Mouse (Mus musculus) small intestine, adult 2 months (tissue): Measurements from ENCODE around the gene Vps51. TPM values are rescaled to one million over a fixed set of nuclear protein-coding genes. Genes with fewer than 3 reads are reported as not detected.
A peak's percentile ranks its signal among the peaks of the same experiment; 100 is the strongest.
"Not testable (repeated sequence)": the region's sequence is repeated elsewhere in the genome, so short reads cannot be mapped to it uniquely, and the experiment has no call there.

Experiments
- H3K27ac ChIP-seq: fragments of 200-500 bp; 2 replicates; pipeline ENCODE4 v1.5.1; 2012; ENCODE audit warnings: low read depth, low read length, control low read depth, inconsistent platforms; ENCODE audit not compliant: insufficient read depth
- H3K27me3 ChIP-seq: fragments of 200-500 bp; 2 replicates; pipeline ENCODE4 v1.6.1; 2012; ENCODE audit warnings: mild to moderate bottlenecking, moderate library complexity, low read length, inconsistent platforms; ENCODE audit not compliant: control insufficient read depth, insufficient read depth
- H3K36me3 ChIP-seq: fragments of 200-500 bp; 2 replicates; pipeline ENCODE4 v1.6.1; 2012; ENCODE audit warnings: mild to moderate bottlenecking, low read length, control low read depth, inconsistent platforms; ENCODE audit not compliant: control insufficient read depth, insufficient read depth
- H3K4me1 ChIP-seq: fragments of 200-500 bp; 2 replicates; pipeline ENCODE4 v1.6.1; 2012; ENCODE audit warnings: low read length, inconsistent platforms, mixed read lengths; ENCODE audit not compliant: control insufficient read depth, insufficient read depth, insufficient read length
- H3K4me3 ChIP-seq: fragments of 200-500 bp; 2 replicates; pipeline ENCODE4 v1.5.1; 2012; ENCODE audit warnings: low read depth, mild to moderate bottlenecking, control low read depth, inconsistent platforms, low read length, moderate library complexity
- CTCF ChIP-seq: fragments of 200-500 bp; IDR thresholded peaks from 2 replicates; pipeline ENCODE4 v1.5.1; 2012; ENCODE audit warnings: low read depth, mild to moderate bottlenecking, control low read depth, inconsistent platforms, low read length, moderate library complexity, mixed read lengths; ENCODE audit not compliant: insufficient replicate concordance, insufficient read length; ENCODE audit errors: extremely low read depth
- POLR2A ChIP-seq: fragments of 200-500 bp; IDR thresholded peaks from 2 replicates; pipeline ENCODE4 v1.6.1; 2012; ENCODE audit warnings: low read depth, mild to moderate bottlenecking, control low read depth, inconsistent platforms, low read length, moderate library complexity
- WGBS: fragments of 180-500 bp; shearing (Covaris S2); methylation state at CpG from one replicate; pipeline ENCODE4 v1.1.7; 2018; 5-methylcytosine and 5-hydroxymethylcytosine counted together
- polyA plus RNA-seq: library from polyadenylated mRNA; depleted of rRNA; stranded (reverse); fragments of >200 nt; gene quantifications from 2 replicates; pipeline ENCODE4 v1.2.3, GENCODE M21; 2012

The Vps51 gene
- polyA plus RNA-seq, 1 experiment: 84.2 TPM

- TF ChIP-seq CTCF: no peak
- no peak for TF ChIP-seq POLR2A
- Histone ChIP-seq H3K36me3 (peaks cover 47% of the 10 kb centered on the region), H3K27me3 (no peaks in the 10 kb centered on the region), H3K4me1 (peaks cover 7% of the 10 kb centered on the region), H3K27ac (peak overlapping the region; percentile 38), H3K4me3 (peak overlapping the region; percentile 73)
- 68% methylated on average over 8 of the region's 8 CpGs for WGBS
Observed at GRCm38 (mm10) chr19:6047899-6048166, 29.2 kb downstream of the Vps51 start.

GRCm38 (mm10) chr19:6047154-6047898 is 29.7 kb downstream of the Vps51 start:
- H3K4me1 ChIP-seq: peaks cover 7% of the 10 kb centered on the region
- under 1% methylated on average over 44 of the region's 44 CpGs for WGBS

GRCm38 (mm10) chr19:6046294-6047153 is 30.5 kb downstream of the Vps51 start, which contains the start of gene Syvn1:
TSS of gene Syvn1 (plus strand) at chr19:6046576.
- Histone ChIP-seq H3K27me3 (no peaks in the 10 kb centered on the region), H3K4me3 (peak within 1 kb of the TSS; percentile 73), H3K27ac (peak within 1 kb of the TSS; percentile 99), H3K4me1 (peaks cover 7% of the 10 kb centered on the region), H3K36me3 (peaks cover 34% of the 10 kb centered on the region)
- TF ChIP-seq POLR2A: peak; percentile 59; the same call in 1 of the 2 replicates
- no peak for TF ChIP-seq CTCF
- under 1% methylated on average over 65 of the region's 65 CpGs for WGBS

More at GRCm38 (mm10) chr19:6047154-6047898, 29.7 kb downstream of the Vps51 start:
- H3K27me3 ChIP-seq: no peaks in the 10 kb centered on the region
- H3K27ac ChIP-seq: peak overlapping the region; percentile 98
- TF ChIP-seq POLR2A: no peak
- no peak for TF ChIP-seq CTCF
- H3K4me3 ChIP-seq: peak overlapping the region; percentile 73
- peaks cover 42% of the 10 kb centered on the region for H3K36me3 ChIP-seq

- peaks cover 7% of the 10 kb centered on the region for H3K4me1 ChIP-seq
- WGBS: 8% methylated on average over 20 of the region's 20 CpGs
- no peaks in the 10 kb centered on the region for H3K27me3 ChIP-seq
- peak overlapping the region; percentile 99 for H3K27ac ChIP-seq
- TF ChIP-seq CTCF (no peak), POLR2A (no peak)
- H3K4me3 ChIP-seq: peak overlapping the region; percentile 73
- peaks cover 25% of the 10 kb centered on the region for H3K36me3 ChIP-seq
Observed at GRCm38 (mm10) chr19:6045366-6046293, 31.4 kb downstream of the Vps51 start.

GRCm38 (mm10) chr19:6044102-6044501 is 32.9 kb downstream of the Vps51 start:
- not testable (repeated sequence) for H3K27ac ChIP-seq, H3K27me3 ChIP-seq, H3K4me1 ChIP-seq, H3K4me3 ChIP-seq, H3K36me3 ChIP-seq
- 23% methylated on average over 4 of the region's 4 CpGs for WGBS

GRCm38 (mm10) chr19:6042293-6042692 is 34.7 kb downstream of the Vps51 start:
- H3K27ac ChIP-seq: no peak overlapping the region
- no peak overlapping the region for H3K4me3 ChIP-seq
- no peaks in the 10 kb centered on the region for H3K36me3 ChIP-seq
- no peaks in the 10 kb centered on the region for H3K27me3 ChIP-seq
- 63% methylated on average over 9 of the region's 9 CpGs for WGBS
- no peak for TF ChIP-seq POLR2A
- TF ChIP-seq CTCF: no peak
- H3K4me1 ChIP-seq: peaks cover 7% of the 10 kb centered on the region; the same call in 1 of the 2 replicates

GRCm38 (mm10) chr19:6040002-6040401 is 37.0 kb downstream of the Vps51 start:
- H3K36me3 ChIP-seq: no peaks in the 10 kb centered on the region
- no peak overlapping the region for H3K27ac ChIP-seq
- H3K27me3 ChIP-seq: no peaks in the 10 kb centered on the region
- peaks cover 21% of the 10 kb centered on the region for H3K4me1 ChIP-seq
- no peak for TF ChIP-seq CTCF
- no peak for TF ChIP-seq POLR2A
- H3K4me3 ChIP-seq: no peak overlapping the region
